Mouse (Mus musculus): Measurements from ENCODE around the gene Armc8. TPM values are rescaled to one million over a fixed set of nuclear protein-coding genes. Genes with fewer than 3 reads are reported as not detected.

The Armc8 gene
- polyA plus RNA-seq, 1 experiment from 2014 or later, result 19.5 TPM

GRCm38 (mm10) chr9:99429845-99430244 is 138.9 kb downstream of the Armc8 start:
- H3K36me3 ChIP-seq, result no peaks in the 10 kb centered on the region
- H3K27ac ChIP-seq, result no peak overlapping the region
- H3K4me3 ChIP-seq, result no peak overlapping the region
- peaks cover 47% of the 10 kb centered on the region for H3K4me1 ChIP-seq
- no peaks in the 10 kb centered on the region for H3K9me3 ChIP-seq
- 79% methylated on average over 3 of the region's 3 CpGs for WGBS
- no peak overlapping the region for H3K9ac ChIP-seq
- H3K4me2 ChIP-seq, result no peak overlapping the region
- no peak for ATAC-seq (ENCODE audit: insufficient number of reproducible peaks, low FRiP score, low TSS enrichment, low read depth)
- no peaks in the 10 kb centered on the region for H3K27me3 ChIP-seq

GRCm38 (mm10) chr9:99428601-99429331 is 139.9 kb downstream of the Armc8 start:
- no peak overlapping the region for H3K9ac ChIP-seq
- no peak for ATAC-seq (ENCODE audit: insufficient number of reproducible peaks, low FRiP score, low TSS enrichment, low read depth)
- no peaks in the 10 kb centered on the region for H3K9me3 ChIP-seq
- H3K4me3 ChIP-seq, result no peak overlapping the region
- peak overlapping the region; percentile 33; the same call in 1 of the 2 replicates for H3K27ac ChIP-seq
- peaks cover 51% of the 10 kb centered on the region for H3K4me1 ChIP-seq
- no peaks in the 10 kb centered on the region for H3K36me3 ChIP-seq
- no peaks in the 10 kb centered on the region for H3K27me3 ChIP-seq
- H3K4me2 ChIP-seq, result no peak overlapping the region
- WGBS, result 49% methylated on average over 11 of the region's 11 CpGs

Other genes with a start within 250 kb of the Armc8 start
- gene Esyt3, start 210.3 kb downstream of the Armc8 start, polyA plus RNA-seq (2015; fragmentation: Nextera tagmentation; extraction: Ambion mirVana), result 1.6 and 2.3 TPM in 2 replicates
- 25.3 and 27.7 TPM in 2 replicates for gene Mras, start 131.5 kb downstream of the Armc8 start, polyA plus RNA-seq (2015; fragmentation: Nextera tagmentation; extraction: Ambion mirVana)
- not detected in 2 replicates for gene Nme9, start 117.4 kb downstream of the Armc8 start, polyA plus RNA-seq (2015; fragmentation: Nextera tagmentation; extraction: Ambion mirVana)
- gene Dbr1, start 6.9 kb upstream of the Armc8 start, polyA plus RNA-seq (2015; fragmentation: Nextera tagmentation; extraction: Ambion mirVana), result 26.1 and 29.0 TPM in 2 replicates
- gene A4gnt, start 43.6 kb upstream of the Armc8 start, polyA plus RNA-seq (2015; fragmentation: Nextera tagmentation; extraction: Ambion mirVana), result 0.06 and 0.16 TPM in 2 replicates
- gene Dzip1l, start 60.6 kb upstream of the Armc8 start, polyA plus RNA-seq (2015; fragmentation: Nextera tagmentation; extraction: Ambion mirVana), result 20.8 and 21.8 TPM in 2 replicates
- gene Cldn18, start 148.4 kb upstream of the Armc8 start, polyA plus RNA-seq (2015; fragmentation: Nextera tagmentation; extraction: Ambion mirVana), result 0.15 TPM in 1 of 2 replicates, not detected in the other